Mouse (Mus musculus) c-Kit-positive CD71-positive TER-119-positive erythroid progenitor cells, embryonic 14.5 days (primary cell): ENCODE results near the gene Selplg.
"Not testable (repeated sequence)": the region's sequence is repeated elsewhere in the genome, so short reads cannot be mapped to it uniquely, and the experiment has no call there.

Experiments used
- DNase-seq: peaks from one replicate; pipeline ENCODE4 v3.0.0-alpha.2; 2013; ENCODE audit warnings: low spot score

Selplg gene

GRCm38 (mm10) chr5:113790453-113791196 lies 41.8 kb downstream of the Selplg start:
- no peak for DNase-seq

- no peak for DNase-seq
These were observed 43.2 kb downstream of the Selplg start for GRCm38 (mm10) chr5:113789075-113789788.

- no peak for DNase-seq
These were observed 43.8 kb downstream of the Selplg start for GRCm38 (mm10) chr5:113788645-113789044.

- no peak for DNase-seq
These were observed 45.5 kb downstream of the Selplg start for GRCm38 (mm10) chr5:113786985-113787384.

GRCm38 (mm10) chr5:113784104-113784503 lies 48.3 kb downstream of the Selplg start:
- not testable (repeated sequence) for DNase-seq

- DNase-seq = no peak
These were observed 48.9 kb downstream of the Selplg start for GRCm38 (mm10) chr5:113783581-113784001.

GRCm38 (mm10) chr5:113782624-113783023 lies 49.8 kb downstream of the Selplg start:
- DNase-seq = no peak

- no peak for DNase-seq
These were observed 50.6 kb downstream of the Selplg start for GRCm38 (mm10) chr5:113781875-113782274.

- no peak for DNase-seq
These were observed 51.2 kb downstream of the Selplg start for GRCm38 (mm10) chr5:113781254-113781653.

GRCm38 (mm10) chr5:113780763-113781162 lies 51.7 kb downstream of the Selplg start:
- DNase-seq = no peak

GRCm38 (mm10) chr5:113780082-113780752 lies 52.2 kb downstream of the Selplg start:
- no peak for DNase-seq

GRCm38 (mm10) chr5:113779569-113779968 lies 52.9 kb downstream of the Selplg start:
- no peak for DNase-seq

GRCm38 (mm10) chr5:113777728-113778127 lies 54.7 kb downstream of the Selplg start:
- not testable (repeated sequence) for DNase-seq

- DNase-seq = no peak
These were observed 55.6 kb downstream of the Selplg start for GRCm38 (mm10) chr5:113776896-113777226.

GRCm38 (mm10) chr5:113776128-113776895 lies 56.1 kb downstream of the Selplg start:
- no peak for DNase-seq

- DNase-seq = no peak
These were observed 56.9 kb downstream of the Selplg start for GRCm38 (mm10) chr5:113775585-113775984.

GRCm38 (mm10) chr5:113773664-113774063 lies 58.8 kb downstream of the Selplg start:
- peak; percentile 87 for DNase-seq

- DNase-seq = peak; percentile 26
These were observed 59.4 kb downstream of the Selplg start for GRCm38 (mm10) chr5:113772905-113773519.

GRCm38 (mm10) chr5:113772450-113772895 lies 60.0 kb downstream of the Selplg start, which contains the start of the genes Sart3 and Iscu:
Gene Sart3 (minus strand): TSS chr5:113772510.
Gene Iscu (plus strand): TSS chr5:113772748.
- peak; percentile 94 for DNase-seq

- peak; percentile 87 for DNase-seq
These were observed 61.0 kb downstream of the Selplg start for GRCm38 (mm10) chr5:113771213-113772162.
